Mouse (Mus musculus) kidney, adult 10 weeks (tissue): ENCODE results near the gene Clec12a. TPM values are rescaled to one million over a fixed set of nuclear protein-coding genes. Genes with fewer than 3 reads are reported as not detected.

Experiments used
- polyA plus RNA-seq: library from polyadenylated mRNA; stranded (reverse); fragments of 350-450 nt; fragmentation: Illumina TruSeq; extraction: RNeasy Lipid Tissue Mini Kit (QIAGEN cat#74804); gene quantifications from one replicate; pipeline ENCODE4 v1.2.3, GENCODE M21; 2014; ENCODE audit warnings: low read depth, low replicate concordance

Gene Clec12a
- 2.3 TPM for polyA plus RNA-seq

DNA sequence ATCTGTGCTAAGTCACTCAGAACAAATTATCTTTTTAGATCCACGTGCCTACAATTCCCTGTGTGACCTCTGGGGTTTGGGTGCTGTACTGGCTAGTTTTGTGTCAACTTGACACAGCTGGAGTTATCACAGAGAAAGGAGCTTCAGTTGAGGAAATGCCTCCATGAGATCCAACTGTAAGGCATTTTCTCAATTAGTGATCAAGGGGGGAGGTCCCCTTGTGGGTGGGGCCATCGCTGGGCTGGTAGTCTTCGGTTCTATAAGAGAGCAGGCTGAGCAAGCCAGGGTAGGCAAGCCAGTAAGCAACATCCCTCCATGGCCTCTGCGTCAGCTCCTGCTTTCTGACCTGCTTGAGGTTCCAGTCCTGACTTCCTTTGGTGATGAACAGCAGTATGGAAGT lies at the start of gene Clec12a:
Clec12a (plus strand) TSS at position 301 of the 400 bp plus-strand sequence.

DNA sequence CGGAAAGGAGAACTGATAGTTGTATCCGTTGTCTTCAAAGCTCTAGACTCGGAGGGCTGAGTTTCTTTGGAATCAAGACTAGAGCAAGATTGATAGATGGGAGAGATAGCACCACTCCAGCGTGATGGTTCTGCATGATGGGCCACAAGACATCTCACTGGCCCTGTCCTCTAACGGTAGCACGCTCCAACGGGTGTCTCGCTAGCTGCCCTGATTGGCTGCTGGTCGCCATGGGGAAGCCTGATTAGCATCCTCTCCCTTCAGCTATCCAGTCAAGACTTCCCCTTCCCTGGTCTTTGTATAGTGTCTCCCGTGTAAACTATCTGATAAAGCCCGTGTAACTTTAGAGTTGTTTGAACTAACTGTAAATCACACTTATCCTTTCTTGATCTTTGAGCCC lies 10.9 kb upstream of the Clec12a start, which contains the start of gene 4922502D21Rik:
4922502D21Rik (minus strand) TSS at position 187 of the 400 bp plus-strand sequence.

DNA sequence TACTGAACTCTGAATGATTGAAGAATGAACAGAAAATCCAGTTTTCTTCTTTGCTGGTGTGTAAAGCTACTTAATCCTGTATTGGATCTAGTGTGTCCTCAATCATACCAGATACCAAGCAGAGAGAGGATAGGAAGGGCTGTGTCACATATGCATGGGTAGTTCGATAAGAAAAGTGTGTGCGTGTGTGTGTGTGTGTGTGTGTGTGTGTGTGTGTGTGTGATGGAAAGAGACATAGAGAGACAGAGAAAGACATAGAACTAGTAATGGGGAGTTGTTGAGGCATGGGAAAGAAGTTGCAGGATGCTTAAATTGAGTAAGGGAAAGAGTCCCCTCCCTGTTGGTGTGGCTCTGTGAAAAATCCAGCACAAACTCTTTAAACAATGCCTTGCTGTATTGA lies 43.3 kb downstream of the Clec12a start, which contains the start of gene Clec12b:
Clec12b (minus strand) TSS at position 101 of the 400 bp plus-strand sequence.

DNA sequence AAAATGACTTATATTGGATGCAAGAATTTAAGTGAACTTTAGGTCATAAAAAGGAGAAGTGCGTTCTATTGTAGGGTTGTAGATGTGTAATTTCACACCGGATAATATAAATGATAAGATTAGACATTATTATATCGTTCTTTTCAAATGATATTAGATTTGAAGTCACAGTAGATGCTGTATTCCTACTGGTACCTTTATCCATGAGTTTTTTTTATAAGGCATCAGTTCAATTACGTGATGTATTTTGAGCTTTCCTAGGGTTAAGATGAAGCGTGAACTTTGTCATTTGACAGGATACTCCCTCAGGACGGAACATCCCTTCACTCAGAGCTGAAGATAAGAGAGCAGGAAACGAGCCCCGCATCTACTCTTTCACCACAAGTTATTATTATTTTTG lies 54.5 kb downstream of the Clec12a start, which contains the start of gene Clec1b:
Clec1b (plus strand) TSS at position 301 of the 400 bp plus-strand sequence.

DNA sequence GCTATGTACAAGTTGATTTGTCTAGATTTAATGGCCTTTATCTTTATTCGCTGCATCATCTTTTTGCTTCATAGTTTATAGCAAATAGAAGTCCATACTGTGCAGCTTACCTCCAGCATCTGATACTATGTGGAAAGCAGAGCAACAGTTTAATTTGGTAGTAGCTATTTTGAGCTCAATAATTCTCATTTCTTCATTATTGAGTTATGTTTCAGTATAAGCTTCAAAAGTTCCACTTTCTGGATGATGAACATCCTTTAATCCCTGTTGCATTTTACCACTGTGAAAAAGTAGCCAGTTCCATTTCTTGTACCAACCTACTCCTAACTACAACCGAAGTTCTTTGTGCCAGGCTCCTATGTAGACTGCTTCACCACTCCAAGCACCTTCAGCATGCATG lies 66.1 kb downstream of the Clec12a start, which contains the start of gene Clec9a:
Clec9a (plus strand) TSS at position 301 of the 400 bp plus-strand sequence.

Other genes with a start within 250 kb of the Clec12a start
- 0.53 TPM for gene Clec2e, start 241.8 kb upstream of the Clec12a start, polyA plus RNA-seq
- gene Clec2d, start 162.1 kb upstream of the Clec12a start, polyA plus RNA-seq: 156 TPM
- 0.97 TPM for gene Cd69, start 67.3 kb upstream of the Clec12a start, polyA plus RNA-seq
- not detected for gene 4922502D21Rik, start 10.9 kb upstream of the Clec12a start, polyA plus RNA-seq
- gene Clec12b, start 43.2 kb downstream of the Clec12a start, polyA plus RNA-seq: 1.1 TPM
- gene Clec1b, start 54.6 kb downstream of the Clec12a start, polyA plus RNA-seq: 2.3 TPM
- gene Clec9a, start 66.2 kb downstream of the Clec12a start, polyA plus RNA-seq: 0.77 TPM
- 9.7 TPM for gene Clec1a, start 109.3 kb downstream of the Clec12a start, polyA plus RNA-seq
- 0.12 TPM for gene Olr1, start 164.5 kb downstream of the Clec12a start, polyA plus RNA-seq
- 745 TPM for gene Tmem52b, start 169.9 kb downstream of the Clec12a start, polyA plus RNA-seq
- 242 TPM for gene Gabarapl1, start 190.5 kb downstream of the Clec12a start, polyA plus RNA-seq
- gene Klre1, start 235.2 kb downstream of the Clec12a start, polyA plus RNA-seq: 0.40 TPM
- gene Klrd1, start 249.1 kb downstream of the Clec12a start, polyA plus RNA-seq: 2.7 TPM